Mouse (Mus musculus): ENCODE measurements around the gene Zmiz1. TPM values are rescaled to one million over a fixed set of nuclear protein-coding genes. Genes with fewer than 3 reads are reported as not detected.

Gene Zmiz1
- total RNA-seq, 2 experiments from 2014 or later: 115 to 128 TPM

DNA sequence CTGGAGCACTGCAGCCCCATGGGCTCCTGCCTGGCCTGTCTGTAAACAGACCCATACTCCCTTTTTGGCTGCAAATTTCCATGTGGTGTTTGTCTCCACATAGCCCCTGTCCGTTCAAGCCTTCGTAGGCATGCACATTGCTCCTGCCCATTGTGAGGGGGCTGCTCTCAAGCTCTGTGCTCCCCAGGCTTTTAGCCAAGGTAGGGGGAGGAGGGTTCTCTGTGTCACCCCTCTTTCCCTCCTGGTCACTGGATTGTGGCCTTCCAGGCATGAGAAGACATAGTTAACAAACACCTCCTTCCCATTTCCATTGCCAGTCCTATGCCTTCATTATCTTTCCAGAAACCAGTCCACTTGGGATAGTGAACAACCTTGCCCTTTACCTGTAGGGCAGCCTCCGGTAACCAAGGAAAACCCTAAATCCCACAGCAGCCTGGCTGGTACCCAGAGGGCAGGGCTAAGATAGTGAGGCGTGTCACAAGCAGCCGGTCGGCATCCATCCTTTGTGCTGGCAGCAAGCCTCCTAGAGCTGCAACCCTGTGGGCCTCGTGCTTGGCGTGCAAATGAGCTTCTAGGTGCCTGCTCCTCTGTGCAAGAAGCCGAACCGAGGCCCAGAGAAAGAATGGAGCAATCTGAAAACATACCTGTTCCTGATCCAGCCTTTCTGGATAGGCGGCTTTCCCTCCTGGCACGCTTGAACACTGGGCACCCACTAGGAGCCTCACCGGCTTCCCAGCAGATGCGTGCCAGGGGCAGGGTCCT, 174.7 kb downstream of the Zmiz1 start:
- DNase-seq (ENCODE audit: low spot score in 2 of 2): peak; percentile 64 to 70

GRCm38 (mm10) chr14:25634328-25634727, 175.3 kb downstream of the Zmiz1 start:
- DNase-seq (ENCODE audit: low spot score in 2 of 2): no peak

DNA sequence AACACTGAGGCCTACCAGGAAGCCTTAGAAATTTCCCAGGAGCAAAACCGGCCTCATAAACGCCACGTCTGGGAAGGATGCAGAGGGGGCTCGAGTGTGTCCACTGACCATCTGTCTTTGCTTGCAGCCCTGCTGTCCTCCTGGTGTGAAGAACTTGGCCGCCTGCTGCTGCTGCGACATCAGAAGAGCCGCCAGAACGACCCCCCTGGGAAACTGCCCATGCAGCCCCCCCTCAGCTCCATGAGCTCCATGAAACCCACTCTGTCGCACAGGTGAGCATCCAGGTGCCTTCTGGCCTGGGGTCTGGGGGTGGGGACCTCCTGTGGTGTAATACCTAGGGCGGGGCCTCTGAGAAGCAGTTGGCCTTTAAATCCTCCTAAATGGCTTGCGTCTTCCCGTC, 176.8 kb downstream of the Zmiz1 start:
- DNase-seq (ENCODE audit: low spot score in 2 of 2): no peak

DNA sequence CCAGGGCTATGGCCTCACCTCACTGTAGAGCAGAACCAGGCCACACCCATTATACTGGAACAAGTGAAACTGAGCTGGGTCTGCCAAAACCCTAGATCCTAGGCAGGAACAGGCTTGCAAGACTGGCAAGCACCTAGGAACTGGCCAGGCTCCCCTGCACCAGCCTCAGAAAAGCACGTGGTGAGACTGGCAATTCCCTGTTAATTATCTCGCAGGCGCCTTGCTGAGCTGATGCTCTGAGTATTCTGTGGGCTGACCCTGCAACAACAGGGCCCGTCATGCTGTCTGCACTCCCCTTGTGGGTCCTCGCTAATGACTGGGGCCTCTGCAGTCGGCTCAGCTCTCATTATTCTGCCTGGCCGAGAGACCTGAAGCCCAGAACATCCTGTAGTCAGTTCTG, 177.3 kb downstream of the Zmiz1 start:
- peak; percentile 51 to 57 for DNase-seq (ENCODE audit: low spot score in 2 of 2)

- no peak for DNase-seq (ENCODE audit: low spot score in 2 of 2)
Observed at GRCm38 (mm10) chr14:25639120-25639758, 180.3 kb downstream of the Zmiz1 start.

- DNase-seq (ENCODE audit: low spot score in 2 of 2): no peak
Observed at GRCm38 (mm10) chr14:25639979-25640378, 181.0 kb downstream of the Zmiz1 start.

DNA sequence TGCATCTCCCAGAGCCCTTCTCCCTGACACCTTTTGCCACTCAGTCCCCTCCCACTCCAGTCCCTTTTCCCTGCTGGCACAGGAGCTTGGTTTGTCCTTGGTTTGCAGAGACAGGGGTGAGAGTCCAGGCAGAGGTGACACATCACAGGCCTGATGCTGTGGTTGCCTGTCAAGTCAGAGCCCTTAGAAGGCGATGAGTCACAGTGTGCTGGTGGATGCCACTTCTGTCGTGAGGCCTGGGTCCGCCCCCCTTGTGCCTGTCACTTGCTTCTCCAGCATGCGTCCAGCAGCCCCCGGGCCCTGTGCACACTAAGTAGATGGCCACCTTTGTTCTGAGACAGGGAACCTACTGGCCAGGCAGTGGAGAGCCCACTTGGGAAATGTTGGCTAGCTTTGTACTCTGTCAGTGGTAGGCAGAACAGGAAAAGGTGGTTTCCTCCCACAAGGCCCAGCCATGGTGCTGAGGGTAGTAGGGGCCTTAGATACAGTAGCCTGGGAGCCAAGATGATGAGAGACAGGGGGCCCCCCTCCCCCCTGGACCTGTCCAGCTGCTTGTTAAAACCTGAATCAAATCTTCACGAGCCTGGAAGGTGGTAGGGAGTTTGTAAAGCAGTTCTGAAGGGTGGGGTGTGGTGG, 181.6 kb downstream of the Zmiz1 start:
- no peak for DNase-seq (ENCODE audit: low spot score in 2 of 2)

DNA sequence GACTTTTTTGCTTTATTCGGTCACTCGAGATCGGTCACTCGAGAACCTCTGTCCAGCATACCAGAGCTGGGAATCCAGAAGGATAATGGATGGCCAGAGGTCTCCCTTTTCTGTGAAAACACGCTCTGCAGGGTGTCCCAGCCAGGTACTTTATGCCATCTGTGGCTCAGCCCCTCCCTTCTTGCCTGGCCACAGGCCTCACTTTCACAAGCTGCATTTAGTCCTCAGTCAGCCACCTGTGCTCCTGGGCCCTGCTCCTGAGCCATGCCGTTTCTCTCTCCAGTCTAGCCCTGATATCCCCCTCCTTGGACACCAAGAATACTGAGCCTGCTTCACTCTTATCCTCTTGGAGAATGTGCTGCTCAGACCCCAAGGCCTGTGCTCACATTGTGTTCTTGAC, 182.1 kb downstream of the Zmiz1 start:
- DNase-seq (ENCODE audit: low spot score in 2 of 2): no peak

DNA sequence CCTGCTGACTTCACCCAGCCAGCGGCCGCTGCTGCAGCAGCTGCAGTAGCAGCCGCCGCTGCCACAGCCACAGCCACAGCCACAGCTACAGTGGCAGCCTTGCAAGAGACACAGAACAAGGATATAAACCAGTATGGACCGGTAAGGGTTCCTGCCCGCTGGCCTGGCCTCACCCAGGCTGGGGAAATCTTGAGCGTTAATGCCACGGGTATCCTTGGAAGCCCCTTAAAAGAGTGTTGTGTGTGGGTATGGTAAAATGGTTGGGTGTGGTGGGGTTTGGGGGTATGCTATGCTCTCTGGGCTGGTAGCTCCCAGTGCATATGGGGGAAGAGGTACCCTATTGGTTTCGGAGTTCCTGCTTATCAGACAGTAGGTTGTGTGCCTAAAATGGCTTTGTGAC, 186.7 kb downstream of the Zmiz1 start:
- DNase-seq (ENCODE audit: low spot score in 2 of 2): no peak

DNA sequence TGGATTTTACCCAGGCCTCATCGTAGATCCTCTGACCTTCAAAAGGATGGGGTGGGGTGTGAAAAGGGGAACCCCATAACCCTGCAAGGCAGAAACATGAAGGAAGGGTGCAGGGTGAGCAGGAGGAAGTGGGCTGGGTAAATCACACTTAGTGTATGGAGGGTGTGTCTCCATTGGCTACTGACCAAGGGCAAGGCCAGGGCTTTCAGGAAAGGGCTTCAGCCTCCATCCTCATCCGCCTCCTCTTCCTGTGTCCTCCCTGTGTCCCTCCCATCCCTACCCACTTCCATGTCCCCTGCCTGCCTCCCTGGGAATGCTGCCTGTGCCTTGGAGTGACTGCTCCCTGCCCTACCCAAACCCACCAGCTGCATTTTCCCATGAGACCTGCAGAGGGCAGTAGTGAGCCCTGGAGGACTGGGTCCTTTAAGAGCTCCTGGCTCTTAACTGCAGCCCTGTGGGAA, 187.2 kb downstream of the Zmiz1 start:
- DNase-seq (ENCODE audit: low spot score in 2 of 2): peak; percentile 76 to 77

- DNase-seq (ENCODE audit: low spot score in 2 of 2): no peak
Observed at GRCm38 (mm10) chr14:25651131-25651530, 192.1 kb downstream of the Zmiz1 start.

DNA sequence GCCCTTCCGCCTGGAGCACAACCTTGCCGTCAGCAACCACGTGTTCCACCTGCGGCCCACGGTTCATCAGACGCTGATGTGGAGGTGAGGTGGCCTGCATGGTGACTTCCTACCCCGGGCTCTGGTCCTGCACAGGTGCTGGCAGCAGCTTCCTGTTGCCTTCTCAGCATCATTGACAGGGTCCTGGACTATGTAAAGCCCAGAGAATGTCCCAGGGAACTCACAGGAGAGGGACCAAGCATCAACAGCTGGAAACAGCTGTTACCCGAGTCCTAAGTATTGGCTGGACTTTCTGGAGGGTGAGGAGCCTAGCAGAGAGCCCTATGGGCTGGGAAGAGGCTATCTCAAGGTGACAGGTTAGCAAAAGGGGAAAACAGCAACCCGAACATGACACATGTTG, 192.9 kb downstream of the Zmiz1 start:
- DNase-seq (ENCODE audit: low spot score in 2 of 2): no peak

DNA sequence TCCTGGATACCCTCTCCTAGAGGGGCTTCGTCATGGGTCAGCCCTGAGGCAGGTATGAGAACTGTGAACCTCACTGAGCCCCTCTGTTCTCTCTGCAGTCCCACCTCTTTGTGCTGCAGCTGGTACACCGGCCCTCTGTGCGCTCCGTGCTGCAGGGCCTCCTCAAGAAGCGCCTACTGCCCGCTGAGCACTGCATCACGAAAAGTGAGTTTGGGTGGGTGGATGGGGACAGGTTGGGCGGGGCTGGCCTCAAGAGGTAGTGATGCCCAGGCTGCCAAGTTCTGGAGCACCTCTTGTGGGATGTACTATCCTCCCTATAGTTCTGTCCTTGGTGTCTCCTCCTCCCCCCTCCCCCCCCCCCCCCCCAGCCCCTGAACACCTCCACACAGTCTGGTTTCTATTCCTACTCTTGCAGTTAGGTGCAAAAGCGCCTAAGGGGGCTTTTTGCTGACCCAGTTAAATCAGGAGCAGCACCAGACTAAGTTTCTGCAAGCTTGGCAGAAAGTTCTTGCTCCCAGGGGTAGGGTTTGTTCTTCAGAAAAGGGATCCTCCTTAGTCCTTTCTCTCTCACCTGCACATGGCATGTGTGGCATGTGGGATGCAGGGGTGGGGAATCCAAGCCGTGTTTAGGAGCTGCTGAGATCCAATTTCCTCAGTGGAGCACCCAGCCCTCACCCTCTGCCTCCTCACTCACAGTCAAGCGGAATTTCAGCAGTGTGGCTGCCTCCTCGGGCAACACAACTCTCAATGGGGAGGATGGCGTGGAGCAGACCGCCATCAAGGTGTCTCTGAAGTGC, 195.6 kb downstream of the Zmiz1 start:
- DNase-seq (ENCODE audit: low spot score in 2 of 2): no peak

DNA sequence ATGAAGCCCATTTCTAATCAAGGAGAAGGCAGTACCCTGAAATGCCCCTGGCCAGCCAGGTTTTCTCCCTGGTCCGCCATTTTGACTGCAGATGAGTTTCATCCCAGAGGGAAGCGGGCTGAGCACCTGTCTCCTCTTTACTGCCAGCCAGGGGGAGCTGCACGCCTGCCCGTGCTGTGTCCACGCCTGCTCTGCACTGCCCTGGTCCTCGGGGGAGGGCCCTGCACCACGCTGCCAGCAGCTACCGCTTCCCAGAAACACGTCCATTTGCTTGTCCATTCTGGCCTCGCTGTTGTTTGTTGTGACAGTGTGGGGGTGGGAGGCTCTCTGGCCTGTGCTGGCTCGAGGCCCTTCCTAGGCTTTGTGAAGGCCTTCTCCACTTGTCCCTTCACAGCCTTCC, 201.7 kb downstream of the Zmiz1 start:
- DNase-seq (ENCODE audit: low spot score in 2 of 2): no peak

- no peak for DNase-seq (ENCODE audit: low spot score in 2 of 2)
Observed at GRCm38 (mm10) chr14:25661185-25661920, 202.4 kb downstream of the Zmiz1 start.

- DNase-seq (ENCODE audit: low spot score in 2 of 2): no peak
Observed at GRCm38 (mm10) chr14:25663649-25664309, 204.8 kb downstream of the Zmiz1 start.

DNA sequence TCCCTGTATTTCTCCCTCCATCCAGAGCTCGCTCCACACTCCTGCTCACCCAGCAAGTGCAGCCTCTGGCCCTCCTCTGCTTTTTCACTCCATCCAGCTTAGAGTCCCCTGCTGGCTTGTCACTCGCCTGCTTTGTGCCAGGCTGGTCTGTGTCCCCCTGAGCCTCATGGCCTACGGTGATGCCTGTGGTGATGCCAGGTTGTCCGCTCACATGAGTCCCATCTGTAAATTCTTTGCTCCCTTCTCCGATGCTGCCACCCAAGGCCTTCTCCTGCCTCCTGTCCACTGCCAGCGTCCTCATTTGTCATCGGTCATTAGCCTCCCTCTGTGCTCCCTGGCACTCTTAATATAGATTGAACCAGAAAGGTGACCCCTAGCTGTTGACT, 205.3 kb downstream of the Zmiz1 start:
- no peak for DNase-seq (ENCODE audit: low spot score in 2 of 2)

GRCm38 (mm10) chr14:25665314-25665970, 206.5 kb downstream of the Zmiz1 start:
- DNase-seq (ENCODE audit: low spot score in 2 of 2): peak in 1 of 2 experiments; percentile 63

DNA sequence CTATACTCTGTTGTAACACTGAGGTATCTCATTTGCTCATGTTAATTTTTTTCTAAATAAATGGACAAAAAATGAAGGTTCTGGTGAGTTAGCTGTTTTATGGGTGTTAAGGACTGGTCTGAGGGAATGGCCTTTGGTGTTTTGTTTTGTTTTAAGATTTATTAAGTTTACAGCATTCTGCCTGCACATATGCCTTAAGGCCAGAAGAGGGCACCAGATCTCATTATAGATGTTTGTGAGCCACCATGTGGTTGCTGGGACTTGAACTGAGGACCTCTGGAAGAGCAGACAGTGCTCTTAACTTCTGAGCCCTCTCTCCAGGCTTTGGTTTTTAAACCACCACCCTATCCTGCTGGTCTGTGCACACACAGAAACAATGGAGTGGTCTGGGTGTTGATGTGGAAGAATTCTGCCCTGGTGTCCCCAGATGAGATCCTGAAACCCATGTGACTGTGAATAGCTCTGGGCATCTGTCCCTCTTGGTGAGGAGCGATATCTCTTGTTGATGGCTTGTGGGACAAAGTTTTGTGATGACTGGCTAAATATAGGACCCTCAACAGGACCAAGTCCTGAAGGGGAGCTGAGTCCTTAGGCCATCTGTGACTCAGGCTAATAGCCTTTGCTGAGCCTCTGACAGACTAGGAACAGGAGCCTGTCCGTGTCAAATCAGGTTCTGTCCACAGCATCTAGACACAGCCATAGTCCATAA, 207.8 kb downstream of the Zmiz1 start:
- peak in 1 of 2 experiments; percentile 13 for DNase-seq (ENCODE audit: low spot score in 2 of 2)

Data from layer of hippocampus, postnatal 10 days (tissue).